Mouse (Mus musculus) kidney, postnatal 4 days (tissue): ENCODE measurements around the gene Klk1b1.
"Not testable (repeated sequence)": the region's sequence is repeated elsewhere in the genome, so short reads cannot be mapped to it uniquely, and the experiment has no call there.

Experiments used
- DNase-seq, 2 experiments: peaks; one replicate each; pipeline ENCODE4 v3.0.0; 2021; ENCODE audit warnings: mixed read lengths in 2 of 2

Gene Klk1b1

DNA sequence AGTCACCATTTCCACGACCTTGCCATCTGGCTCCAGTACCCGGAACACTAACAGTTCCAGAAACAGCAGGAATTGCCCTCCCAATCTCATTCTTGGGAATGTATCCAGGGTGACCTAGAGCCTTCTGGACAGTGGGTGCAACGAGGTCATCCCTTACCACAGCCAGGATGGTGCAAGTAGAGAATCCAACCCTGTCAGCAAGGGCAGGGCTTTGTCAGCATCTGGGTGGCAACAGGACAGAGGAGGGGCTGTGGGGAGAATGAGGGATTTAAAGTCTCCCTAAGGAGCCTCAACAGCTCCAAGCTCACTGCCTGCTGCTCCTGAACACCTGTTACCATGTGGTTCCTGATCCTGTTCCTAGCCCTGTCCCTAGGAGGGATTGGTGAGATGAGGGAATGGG lies at the start of gene Klk1b1:
Klk1b1 (plus strand) TSS at position 301 of the 400 bp plus-strand sequence.
- DNase-seq = no peak

GRCm38 (mm10) chr7:43918426-43918825 lies 48.1 kb upstream of the Klk1b1 start:
- DNase-seq = no peak

GRCm38 (mm10) chr7:43918871-43919270 lies 47.7 kb upstream of the Klk1b1 start:
- DNase-seq = no peak

DNA sequence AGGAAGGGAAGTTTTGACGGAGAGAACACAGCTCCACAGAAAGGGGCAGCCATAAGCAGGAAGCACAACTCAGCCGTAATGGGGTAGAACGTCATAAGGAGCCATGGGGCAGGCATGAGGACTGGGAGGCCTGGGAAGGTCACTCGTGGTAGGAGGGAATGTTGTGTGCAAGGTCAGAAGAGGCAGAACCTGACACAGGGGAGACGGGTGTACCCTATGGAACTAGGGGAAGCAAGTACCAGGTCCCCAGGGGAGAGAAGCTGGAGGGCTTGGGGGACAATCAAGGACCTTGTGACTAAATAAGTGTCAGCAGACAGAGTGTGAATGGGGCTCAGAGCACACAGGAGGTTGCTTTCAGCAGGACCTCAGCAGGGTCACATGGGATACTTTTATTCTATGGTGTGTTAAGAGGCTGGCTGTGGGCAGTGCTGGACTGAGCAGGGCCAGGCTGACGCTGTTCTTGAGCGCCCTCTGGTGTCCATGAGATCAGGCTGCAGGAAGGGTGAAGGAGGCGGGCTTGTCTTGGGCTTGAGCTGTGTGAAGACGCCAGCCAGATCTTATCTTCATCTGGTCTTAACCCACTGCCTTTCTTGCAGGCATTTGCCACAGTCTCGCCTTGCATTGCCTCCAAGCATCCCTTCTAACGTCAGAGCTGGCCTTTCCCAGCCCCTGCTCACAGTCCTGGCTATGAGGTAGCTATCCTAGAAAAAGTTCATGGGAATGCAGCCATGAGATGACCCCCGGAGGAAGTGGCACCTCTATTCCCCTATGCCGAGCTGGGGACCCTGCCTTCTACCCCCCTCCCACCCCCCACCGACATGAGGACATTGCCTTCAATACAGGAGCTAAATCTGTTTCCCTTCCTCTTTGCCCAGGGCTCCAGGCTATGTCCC lies 46.7 kb upstream of the Klk1b1 start:
- peak; percentile 80 to 84 for DNase-seq

- DNase-seq = no peak
These were observed 46.0 kb upstream of the Klk1b1 start for GRCm38 (mm10) chr7:43920582-43920981.

DNA sequence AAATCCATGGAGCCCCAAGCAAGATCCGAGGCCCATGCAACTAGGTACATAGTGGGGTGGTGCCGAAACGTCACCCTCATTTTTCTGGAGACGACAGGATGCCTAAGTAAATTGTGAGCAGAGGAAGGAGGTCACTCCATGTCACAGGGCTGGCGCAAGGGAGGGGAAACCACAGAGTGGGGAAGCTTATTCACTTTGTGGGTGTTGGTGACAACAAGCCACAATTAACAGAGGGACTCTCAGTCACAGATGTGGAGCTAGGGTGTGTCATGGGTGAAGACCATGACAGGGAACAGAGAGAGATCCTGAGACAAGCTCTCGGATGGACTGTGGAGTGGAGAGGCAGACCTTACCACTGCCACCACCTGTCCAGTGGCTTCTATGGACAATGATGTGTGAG lies 45.5 kb upstream of the Klk1b1 start:
- no peak for DNase-seq

GRCm38 (mm10) chr7:43921941-43922340 lies 44.6 kb upstream of the Klk1b1 start:
- no peak for DNase-seq

- DNase-seq = peak; percentile 28 to 47
These were observed 40.6 kb upstream of the Klk1b1 start for GRCm38 (mm10) chr7:43925985-43926384.

- peak; percentile 55 to 59 for DNase-seq
These were observed 38.0 kb upstream of the Klk1b1 start for GRCm38 (mm10) chr7:43928521-43928920.

GRCm38 (mm10) chr7:43932337-43932736 lies 34.2 kb upstream of the Klk1b1 start:
- no peak for DNase-seq

GRCm38 (mm10) chr7:43933440-43933839 lies 33.1 kb upstream of the Klk1b1 start, which contains the start of gene Klk15:
Klk15 (plus strand) TSS chr7:43933740.
- no peak for DNase-seq

- peak; percentile 22 to 57 for DNase-seq
These were observed 31.8 kb upstream of the Klk1b1 start for GRCm38 (mm10) chr7:43934747-43935146.

DNA sequence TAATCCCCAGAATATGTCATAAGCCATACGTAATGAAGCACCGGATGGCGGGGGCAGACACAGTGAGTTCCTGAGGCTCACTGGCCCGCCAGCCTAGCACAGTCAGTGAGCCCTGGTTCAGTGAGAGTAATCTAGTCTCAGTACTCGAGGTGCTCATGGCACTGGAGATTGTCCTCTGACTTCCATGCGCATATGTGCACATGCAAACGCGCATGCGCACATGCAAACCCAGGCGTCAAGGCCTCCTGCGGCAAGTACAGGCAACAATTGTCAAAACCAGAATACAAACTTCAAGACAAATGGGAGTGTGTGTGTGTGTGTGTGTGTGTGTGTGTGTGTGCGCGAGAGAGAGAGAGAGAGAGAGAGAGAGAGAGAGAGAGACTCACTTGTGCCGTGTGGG lies 30.0 kb upstream of the Klk1b1 start:
- no peak for DNase-seq

- DNase-seq = not testable (repeated sequence)
These were observed 24.3 kb upstream of the Klk1b1 start for GRCm38 (mm10) chr7:43942293-43942692.

DNA sequence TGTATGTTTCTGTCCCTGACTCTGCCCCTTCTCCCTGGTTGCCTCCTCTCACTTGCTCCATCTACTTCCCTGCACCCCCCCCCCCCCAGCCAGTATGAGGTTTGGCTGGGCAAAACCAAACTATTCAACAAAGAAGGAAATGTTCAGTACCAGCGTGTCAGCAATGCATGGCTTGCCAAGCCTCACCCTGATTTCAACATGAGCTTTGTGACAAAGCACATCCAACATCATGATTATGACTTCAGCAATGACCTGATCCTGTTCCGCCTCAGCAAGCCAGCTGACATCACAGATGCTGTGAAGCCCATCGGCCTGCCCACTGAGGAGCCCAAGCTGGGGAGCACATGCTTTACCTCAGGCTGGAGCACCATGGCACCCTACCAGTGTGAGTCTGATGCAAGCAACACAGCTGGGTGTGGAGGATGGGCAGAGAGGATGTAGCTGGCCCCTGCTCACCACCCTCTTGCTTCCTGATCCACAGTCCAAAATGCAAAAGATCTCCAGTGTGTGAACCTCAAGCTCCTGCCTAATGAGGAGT lies 21.8 kb upstream of the Klk1b1 start:
- DNase-seq = no peak

GRCm38 (mm10) chr7:43950364-43950763 lies 16.2 kb upstream of the Klk1b1 start, which contains the start of gene Klk1b8:
Klk1b8 (plus strand) TSS chr7:43950664.
- no peak for DNase-seq

- peak; percentile 7 to 35 for DNase-seq
These were observed 13.8 kb upstream of the Klk1b1 start for GRCm38 (mm10) chr7:43952703-43953102.

GRCm38 (mm10) chr7:43967058-43967457 lies 507 bp downstream of the Klk1b1 start:
- no peak for DNase-seq

DNA sequence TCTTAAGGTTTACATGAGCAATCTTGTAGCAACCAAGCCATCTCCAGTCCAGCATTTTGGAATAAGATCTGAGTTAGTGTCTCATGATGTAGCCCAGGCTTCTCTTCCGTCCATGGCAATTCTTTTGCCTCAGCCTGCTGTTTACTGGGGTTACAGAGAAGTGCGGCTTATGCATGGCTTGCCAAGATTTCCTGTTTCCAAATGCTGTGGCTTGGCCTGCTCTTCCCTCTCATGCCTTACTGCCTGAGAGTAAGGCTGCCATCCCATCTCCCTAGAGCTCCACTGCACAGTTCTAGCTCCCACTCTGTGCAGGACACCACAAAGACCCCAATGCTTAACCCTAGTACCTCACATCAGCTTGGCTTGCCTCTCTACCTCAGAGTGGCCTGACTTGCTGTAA lies 1.1 kb downstream of the Klk1b1 start:
- no peak for DNase-seq

- not testable (repeated sequence) for DNase-seq
These were observed 9.2 kb downstream of the Klk1b1 start, which contains the start of gene Klk1b9 for GRCm38 (mm10) chr7:43975761-43976160. Klk1b9 (plus strand) TSS chr7:43976061.

GRCm38 (mm10) chr7:43985657-43986056 lies 19.1 kb downstream of the Klk1b1 start:
- no peak for DNase-seq

GRCm38 (mm10) chr7:43994821-43995220 lies 28.3 kb downstream of the Klk1b1 start:
- not testable (repeated sequence) for DNase-seq

DNA sequence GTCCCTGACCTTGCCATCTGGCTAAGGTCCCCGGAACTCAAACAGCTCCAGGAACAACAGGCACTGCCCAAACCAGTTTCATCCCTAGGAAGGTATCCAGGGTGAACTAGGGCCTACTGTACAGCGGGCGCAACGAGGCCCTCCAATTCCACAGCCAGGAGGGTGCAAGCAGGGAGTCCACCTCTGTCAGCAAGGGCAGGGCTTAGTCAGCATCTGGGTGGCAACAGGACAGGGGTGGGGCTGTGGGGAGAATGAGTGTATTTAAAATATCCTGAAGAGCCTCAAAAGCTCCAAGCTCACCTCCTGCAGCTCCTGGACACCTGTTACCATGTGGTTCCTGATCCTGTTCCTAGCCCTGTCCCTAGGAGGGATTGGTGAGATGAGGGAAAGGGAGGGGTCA lies 29.0 kb downstream of the Klk1b1 start, which contains the start of gene Klk1b11:
Klk1b11 (plus strand) TSS at position 301 of the 400 bp plus-strand sequence.
- not testable (repeated sequence) for DNase-seq

DNA sequence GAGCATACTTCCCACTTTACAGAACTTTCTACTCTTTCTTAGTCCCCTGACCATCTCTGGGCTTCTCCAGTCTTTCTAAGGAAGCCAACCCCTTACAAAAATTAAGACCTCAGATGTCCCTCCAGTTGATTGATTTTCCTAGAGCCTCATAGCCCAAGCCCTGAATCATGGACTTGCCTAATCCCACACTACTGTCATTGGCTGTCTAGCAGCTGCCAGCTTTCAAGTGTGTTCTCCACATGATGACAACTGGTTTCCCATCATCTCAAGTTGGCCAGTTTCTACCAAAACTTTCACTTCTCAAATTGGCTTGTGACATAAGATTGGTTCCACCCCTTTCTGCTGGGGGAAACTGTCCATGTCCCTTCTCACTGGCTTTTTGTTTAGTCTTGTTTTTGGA lies 38.3 kb downstream of the Klk1b1 start:
- DNase-seq = no peak
